ENCODE assay signal across 16 mouse cellular contexts in genomic region chr12:94280946-94281345, GRCm38 (mm10).
DNase-seq lines count a peak whose midpoint lies in the region; ATAC-seq and TF ChIP-seq lines count a peak whose summit lies in the region.
"Had no signal": no experiment of that assay in that cellular context is flagged by ENCODE, and none has a peak within 500 bp of the region (broad histone marks: within the 10 kb centered on the region; RNA-seq: fewer than 3 reads in every experiment).

No protein-coding gene starts in this region.

- H3K27me3 ChIP-seq in kidney, adult 2 months (replicated peaks; ENCODE audit: control insufficient read depth, insufficient read depth, low read length) = no peaks in the 10 kb centered on the region
- no peaks in the 10 kb centered on the region for H3K27me3 ChIP-seq in forebrain, embryonic 12.5 days
- H3K27me3 ChIP-seq in forebrain, embryonic 15.5 days = no peaks in the 10 kb centered on the region
- H3K27me3 ChIP-seq: limb, embryonic 12.5 days had no signal

- H3K4me3 ChIP-seq in kidney, adult 2 months (ENCODE audit: insufficient read depth, low read depth, low read length) = no peak overlapping the region
- H3K4me3 ChIP-seq in forebrain, embryonic 12.5 days (replicated peaks) = no peak overlapping the region
- H3K4me3 ChIP-seq in forebrain, embryonic 15.5 days = no peak overlapping the region
- H3K4me3 ChIP-seq: forebrain, embryonic 10.5 days; limb, embryonic 12.5 days; midbrain, embryonic 10.5 days; myocyte had no signal

- H3K9me3 ChIP-seq in forebrain, embryonic 12.5 days = no peaks in the 10 kb centered on the region
- no peaks in the 10 kb centered on the region for H3K9me3 ChIP-seq in forebrain, embryonic 15.5 days
- H3K9me3 ChIP-seq: forebrain, embryonic 10.5 days; limb, embryonic 12.5 days; midbrain, embryonic 10.5 days had no signal

- TF ChIP-seq CTCF in kidney, adult 2 months (conservative IDR thresholded peaks at IDR 0.05; ENCODE audit: insufficient read depth, insufficient read length, low read depth, low read length) = no peak

- no peak for DNase-seq in frontal cortex, postnatal 10 days (ENCODE audit: low spot score in 2 of 2)
- DNase-seq in kidney, postnatal 36 days = peak; percentile 4 to 33
- no peak for DNase-seq in kidney, adult 2 months
- peak; percentile 3 to 6 for DNase-seq in gastrocnemius, adult 8-10 months (ENCODE audit: low spot score in 2 of 2)
- DNase-seq in kidney, postnatal 4 days = peak; percentile 7 to 34
- DNase-seq: liver, postnatal 0 days; thymus, postnatal 25 days had no signal

- no peaks in the 10 kb centered on the region for H3K4me1 ChIP-seq in kidney, adult 2 months (ENCODE audit: control insufficient read depth, insufficient read depth, low read length)
- H3K4me1 ChIP-seq in forebrain, embryonic 12.5 days = no peaks in the 10 kb centered on the region
- no peaks in the 10 kb centered on the region for H3K4me1 ChIP-seq in forebrain, embryonic 15.5 days
- H3K4me1 ChIP-seq: forebrain, embryonic 10.5 days; limb, embryonic 12.5 days; midbrain, embryonic 10.5 days had no signal

- H3K4me2 ChIP-seq in forebrain, embryonic 12.5 days = no peak overlapping the region
- H3K4me2 ChIP-seq in forebrain, embryonic 15.5 days (replicated peaks) = no peak overlapping the region
- H3K4me2 ChIP-seq: limb, embryonic 12.5 days had no signal

- no peak overlapping the region for H3K9ac ChIP-seq in forebrain, embryonic 12.5 days
- no peak overlapping the region for H3K9ac ChIP-seq in forebrain, embryonic 15.5 days (replicated peaks)
- H3K9ac ChIP-seq: limb, embryonic 12.5 days; liver, postnatal 0 days had no signal

- 57% methylated on average over 2 of the region's 2 CpGs for WGBS in kidney, adult 2 months
- 84% methylated on average over 2 of the region's 2 CpGs for WGBS in forebrain, embryonic 12.5 days
- WGBS in forebrain, embryonic 15.5 days = 81% methylated on average over 2 of the region's 2 CpGs

- ATAC-seq in frontal cortex, adult (ENCODE audit: low TSS enrichment) = peak; percentile 41
- no peak for ATAC-seq in forebrain, embryonic 12.5 days (ENCODE audit: low FRiP score)
- no peak for ATAC-seq in forebrain, embryonic 15.5 days (replicated peaks)
- ATAC-seq: activated CD4-positive, CD25-positive, alpha-beta regulatory T cell, adult 4 months; hindbrain, postnatal 0 days; liver, postnatal 0 days had no signal

- H3K27ac ChIP-seq in kidney, adult 2 months (ENCODE audit: insufficient read depth, low read depth, low read length) = no peak overlapping the region
- no peak overlapping the region for H3K27ac ChIP-seq in forebrain, embryonic 12.5 days
- no peak overlapping the region for H3K27ac ChIP-seq in forebrain, embryonic 15.5 days (replicated peaks)
- H3K27ac ChIP-seq: forebrain, embryonic 10.5 days; hindbrain, postnatal 0 days; limb, embryonic 12.5 days; midbrain, embryonic 10.5 days had no signal

- H3K36me3 ChIP-seq in kidney, adult 2 months (ENCODE audit: control insufficient read depth, insufficient read depth, low read length) = no peaks in the 10 kb centered on the region
- no peaks in the 10 kb centered on the region for H3K36me3 ChIP-seq in forebrain, embryonic 12.5 days (replicated peaks)
- H3K36me3 ChIP-seq in forebrain, embryonic 15.5 days = no peaks in the 10 kb centered on the region
- H3K36me3 ChIP-seq: forebrain, embryonic 10.5 days; limb, embryonic 12.5 days; midbrain, embryonic 10.5 days had no signal

- no peak for TF ChIP-seq POLR2A in kidney, adult 2 months (IDR thresholded peaks at IDR 0.05; ENCODE audit: low read depth, low read length)

Comparison
In these comparisons a context has a peak if more than half of its experiments do, and no peak if none do; other contexts are left out.
1. DNase-seq: peak in kidney, postnatal 36 days (2 of 2), gastrocnemius, adult 8-10 months (2 of 2) and kidney, postnatal 4 days (2 of 2); none in frontal cortex, postnatal 10 days (0 of 2) and kidney, adult 2 months (single experiment).